Mouse (Mus musculus) neural tube, embryonic 10.5 days (tissue): ENCODE data around the gene Jund.

ENCODE experiments used
- DNase-seq: peaks from one replicate; pipeline ENCODE4 v3.0.0-alpha.2; 2017; ENCODE audit warnings: low spot score; ENCODE audit errors: extremely low spot score

Jund gene

GRCm38 (mm10) chr8:70698310-70699109 is at the start of gene Jund:
Jund (plus strand) TSS chr8:70698949.
- DNase-seq = peak; percentile 100

- DNase-seq = no peak
These were observed 49.4 kb upstream of the Jund start for GRCm38 (mm10) chr8:70649324-70649723.

- DNase-seq = no peak
These were observed 48.4 kb upstream of the Jund start for GRCm38 (mm10) chr8:70650351-70650750.

- DNase-seq = no peak
These were observed 45.5 kb upstream of the Jund start for GRCm38 (mm10) chr8:70653226-70653625.

- no peak for DNase-seq
These were observed 44.6 kb upstream of the Jund start for GRCm38 (mm10) chr8:70654121-70654520.

- DNase-seq = no peak
These were observed 43.3 kb upstream of the Jund start for GRCm38 (mm10) chr8:70655469-70655868.

- peak; percentile 63 for DNase-seq
These were observed 42.5 kb upstream of the Jund start for GRCm38 (mm10) chr8:70656193-70656790.

GRCm38 (mm10) chr8:70657214-70657613 is 41.5 kb upstream of the Jund start:
- DNase-seq = no peak

- no peak for DNase-seq
These were observed 41.0 kb upstream of the Jund start for GRCm38 (mm10) chr8:70657739-70658138.

- no peak for DNase-seq
These were observed 39.7 kb upstream of the Jund start for GRCm38 (mm10) chr8:70658897-70659603.

GRCm38 (mm10) chr8:70659604-70660272 is 39.0 kb upstream of the Jund start:
- peak; percentile 98 for DNase-seq

- no peak for DNase-seq
These were observed 38.5 kb upstream of the Jund start, which contains the start of gene Pgpep1 for GRCm38 (mm10) chr8:70660273-70660725. Pgpep1 (minus strand) TSS chr8:70660388.

GRCm38 (mm10) chr8:70663691-70664090 is 35.1 kb upstream of the Jund start:
- no peak for DNase-seq

GRCm38 (mm10) chr8:70664631-70665030 is 34.1 kb upstream of the Jund start:
- DNase-seq = no peak

GRCm38 (mm10) chr8:70665599-70665998 is 33.1 kb upstream of the Jund start:
- no peak for DNase-seq

- no peak for DNase-seq
These were observed 31.7 kb upstream of the Jund start for GRCm38 (mm10) chr8:70667071-70667470.

- no peak for DNase-seq
These were observed 27.0 kb upstream of the Jund start for GRCm38 (mm10) chr8:70671615-70672324.

GRCm38 (mm10) chr8:70672325-70673078 is 26.2 kb upstream of the Jund start:
- DNase-seq = no peak

GRCm38 (mm10) chr8:70673079-70673856 is 25.5 kb upstream of the Jund start, which contains the start of gene Lsm4:
Lsm4 (plus strand) TSS chr8:70673248.
- DNase-seq = peak; percentile 99
